8 mouse cellular contexts compared by ENCODE assay signal in genomic region chr10:10557085-10557484, GRCm38 (mm10). TPM values are rescaled to one million over a fixed set of nuclear protein-coding genes. Genes with fewer than 3 reads are reported as not detected.
A peak's percentile ranks its signal among the peaks of the same experiment; 100 is the strongest.
DNase-seq lines count a peak whose midpoint lies in the region; ATAC-seq and TF ChIP-seq lines count a peak whose summit lies in the region.

No protein-coding gene starts in this region.

- H3K4me1 ChIP-seq in hindbrain, postnatal 0 days (ENCODE audit: insufficient read depth, low read length): no peaks in the 10 kb centered on the region
- no peaks in the 10 kb centered on the region for H3K4me1 ChIP-seq in liver, embryonic 12.5 days
- H3K4me1 ChIP-seq in midbrain, postnatal 0 days (ENCODE audit: insufficient read depth, low read length): no peaks in the 10 kb centered on the region

- peak overlapping the region; percentile 99 for H3K4me2 ChIP-seq in hindbrain, postnatal 0 days (ENCODE audit: low read depth, low read length)
- peak overlapping the region; percentile 82 for H3K4me2 ChIP-seq in liver, embryonic 12.5 days
- peak overlapping the region; percentile 99 for H3K4me2 ChIP-seq in midbrain, postnatal 0 days (ENCODE audit: low read depth, low read length, poor library complexity, severe bottlenecking)

- H3K27me3 ChIP-seq in hindbrain, postnatal 0 days (ENCODE audit: insufficient read depth, low read length): no peaks in the 10 kb centered on the region
- H3K27me3 ChIP-seq in liver, embryonic 12.5 days (replicated peaks): no peaks in the 10 kb centered on the region
- no peaks in the 10 kb centered on the region for H3K27me3 ChIP-seq in midbrain, postnatal 0 days (ENCODE audit: insufficient read depth, low read length)

- no peak for TF ChIP-seq CTCF in brain, embryonic 14.5 days (IDR thresholded peaks at IDR 0.05; ENCODE audit: borderline replicate concordance, extremely low read depth, insufficient read depth, insufficient read length)
- no peak for TF ChIP-seq CTCF in hindbrain, postnatal 0 days (IDR thresholded peaks at IDR 0.05; ENCODE audit: low read depth)
- no peak for TF ChIP-seq CTCF in midbrain, postnatal 0 days (IDR thresholded peaks at IDR 0.05)

- ATAC-seq in hindbrain, postnatal 0 days: no peak
- no peak for ATAC-seq in liver, embryonic 12.5 days
- ATAC-seq in midbrain, postnatal 0 days (ENCODE audit: low FRiP score): no peak

- no peaks in the 10 kb centered on the region for H3K36me3 ChIP-seq in hindbrain, postnatal 0 days (ENCODE audit: insufficient read depth, low read length)
- H3K36me3 ChIP-seq in liver, embryonic 12.5 days: no peaks in the 10 kb centered on the region
- no peaks in the 10 kb centered on the region for H3K36me3 ChIP-seq in midbrain, postnatal 0 days (ENCODE audit: insufficient read depth, low read length)

- peak; percentile 15 to 16 for DNase-seq in cerebellum, adult 18-20 months
- DNase-seq in cerebellum, adult 11 months: no peak
- DNase-seq in brain, embryonic 14.5 days (ENCODE audit: low read depth): peak; percentile 37
- DNase-seq in forelimb bud, embryonic 11.5 days (ENCODE audit: low read depth, low spot score): peak; percentile 79
- peak; percentile 20 for DNase-seq in hindbrain, postnatal 0 days (ENCODE audit: low spot score)
- DNase-seq in midbrain, postnatal 0 days (ENCODE audit: low spot score): peak; percentile 5
- no peak for DNase-seq in right cerebral cortex, postnatal 36 days (ENCODE audit: low spot score in 2 of 2)

- no peaks in the 10 kb centered on the region for H3K9me3 ChIP-seq in hindbrain, postnatal 0 days (ENCODE audit: low read length)
- no peaks in the 10 kb centered on the region for H3K9me3 ChIP-seq in liver, embryonic 12.5 days (replicated peaks)
- no peaks in the 10 kb centered on the region for H3K9me3 ChIP-seq in midbrain, postnatal 0 days (ENCODE audit: low read length)

- peak overlapping the region; percentile 70 for H3K4me3 ChIP-seq in hindbrain, postnatal 0 days (ENCODE audit: low read length)
- H3K4me3 ChIP-seq in liver, embryonic 12.5 days: peak overlapping the region; percentile 60
- peak overlapping the region; percentile 49 for H3K4me3 ChIP-seq in midbrain, postnatal 0 days (ENCODE audit: low read depth, low read length)

- H3K27ac ChIP-seq in hindbrain, postnatal 0 days: no peak overlapping the region
- H3K27ac ChIP-seq in liver, embryonic 12.5 days: no peak overlapping the region
- no peak overlapping the region for H3K27ac ChIP-seq in midbrain, postnatal 0 days (ENCODE audit: low read depth, low read length)

- WGBS in hindbrain, postnatal 0 days: 6% methylated on average over 8 of the region's 8 CpGs
- WGBS in liver, embryonic 12.5 days (ENCODE audit: insufficient replicate concordance): 6% methylated on average over 8 of the region's 8 CpGs
- 12% methylated on average over 8 of the region's 8 CpGs for WGBS in midbrain, postnatal 0 days

- TF ChIP-seq POLR2A in brain, embryonic 14.5 days (IDR thresholded peaks at IDR 0.05; ENCODE audit: borderline replicate concordance, extremely low read depth, insufficient read depth, insufficient read length, poor library complexity, severe bottlenecking): no peak

- H3K9ac ChIP-seq in hindbrain, postnatal 0 days (replicated peaks; ENCODE audit: low read length): peak overlapping the region; percentile 52; the same call in 1 of the 2 replicates
- peak overlapping the region; percentile 62; the same call in 1 of the 2 replicates for H3K9ac ChIP-seq in liver, embryonic 12.5 days
- H3K9ac ChIP-seq in midbrain, postnatal 0 days (replicated peaks; ENCODE audit: low read length, poor library complexity, severe bottlenecking): peak overlapping the region; percentile 53; the same call in 1 of the 2 replicates

RNA-seq across cellular contexts. Expression of gene Rab32, which starts 1.0 kb away (rescaled TPM):
- polyA plus RNA-seq in brain, embryonic 14.5 days (2012; rRNA removed): 2.4 and 3.2 TPM in 2 replicates
- 2.2 and 3.3 TPM in 2 replicates for total RNA-seq in hindbrain, postnatal 0 days (2014; rRNA removed)
- 5.1 and 5.3 TPM in 2 replicates for polyA plus RNA-seq in hindbrain, postnatal 0 days (2015; fragmentation: Nextera tagmentation; extraction: Ambion mirVana)
- 18.7 and 19.6 TPM in 2 replicates for polyA plus RNA-seq in liver, embryonic 12.5 days (2016; fragmentation: Nextera tagmentation; extraction: Ambion mirVana)
- 2.5 and 3.6 TPM in 2 replicates for total RNA-seq in midbrain, postnatal 0 days (2014; rRNA removed)
- 3.9 and 4.2 TPM in 2 replicates for polyA plus RNA-seq in midbrain, postnatal 0 days (2015; fragmentation: Nextera tagmentation; extraction: Ambion mirVana)

Comparison
In these comparisons a context has a peak if more than half of its experiments do, and no peak if none do; other contexts are left out.
1. DNase-seq: peak in cerebellum, adult 18-20 months (2 of 2), brain, embryonic 14.5 days (single experiment), forelimb bud, embryonic 11.5 days (single experiment), hindbrain, postnatal 0 days (single experiment) and midbrain, postnatal 0 days (single experiment); none in cerebellum, adult 11 months (single experiment) and right cerebral cortex, postnatal 36 days (0 of 2).
2. Peak in every context shown above with its lines, with median percentiles within 50 percentile points of each other: H3K4me2 ChIP-seq, H3K4me3 ChIP-seq and H3K9ac ChIP-seq.